8 mouse cellular contexts compared by ENCODE assay signal in genomic region chr4:44981974-44982287, GRCm38 (mm10). TPM values are rescaled to one million over a fixed set of nuclear protein-coding genes. Genes with fewer than 3 reads are reported as not detected.
DNase-seq lines count a peak whose midpoint lies in the region; ATAC-seq and TF ChIP-seq lines count a peak whose summit lies in the region.

No protein-coding gene starts in this region.

- no peak for ATAC-seq in hindbrain, embryonic 14.5 days (ENCODE audit: low FRiP score)
- ATAC-seq in liver, embryonic 15.5 days (ENCODE audit: insufficient read depth), result no peak

- no peak overlapping the region for H3K27ac ChIP-seq in ES-E14 (ENCODE audit: insufficient read depth, low read depth, low read length, poor library complexity, severe bottlenecking)
- 0 out of 2 replicates have a peak overlapping the region, but pooled peaks have one; percentile 47 for H3K27ac ChIP-seq in hindbrain, embryonic 14.5 days
- peak overlapping the region; percentile 84 for H3K27ac ChIP-seq in liver, embryonic 15.5 days (replicated peaks)

- no peaks in the 10 kb centered on the region for H3K27me3 ChIP-seq in hindbrain, embryonic 14.5 days (ENCODE audit: control insufficient read depth, insufficient read depth, low read length)
- H3K27me3 ChIP-seq in liver, embryonic 15.5 days, result no peaks in the 10 kb centered on the region

- H3K36me3 ChIP-seq in ES-E14 (ENCODE audit: control insufficient read depth, insufficient read depth, low read length, poor library complexity, severe bottlenecking), result peaks cover 18% of the 10 kb centered on the region
- H3K36me3 ChIP-seq in hindbrain, embryonic 14.5 days (replicated peaks; ENCODE audit: control insufficient read depth, insufficient read depth), result no peaks in the 10 kb centered on the region
- peaks cover 36% of the 10 kb centered on the region for H3K36me3 ChIP-seq in liver, embryonic 15.5 days (replicated peaks)

- H3K4me1 ChIP-seq in ES-E14 (ENCODE audit: control insufficient read depth in 2 of 2, insufficient read depth in 2 of 2, low read length in 2 of 2, poor library complexity in 1 of 2), result peaks cover 0 to 30% of the 10 kb centered on the region in 2 experiments; a peak in 2 of 4 replicates
- peaks cover 16% of the 10 kb centered on the region for H3K4me1 ChIP-seq in hindbrain, embryonic 14.5 days (replicated peaks; ENCODE audit: control insufficient read depth, insufficient read depth, low read length)
- peaks cover 60% of the 10 kb centered on the region for H3K4me1 ChIP-seq in liver, embryonic 15.5 days (replicated peaks)

- H3K4me3 ChIP-seq in ES-E14 (ENCODE audit: insufficient read depth in 1 of 2, low read depth in 1 of 2, low read length in 2 of 2, poor library complexity in 1 of 2, severe bottlenecking in 1 of 2), result peak overlapping the region; percentile 72 to 97
- peak overlapping the region; percentile 55 for H3K4me3 ChIP-seq in hindbrain, embryonic 14.5 days (replicated peaks; ENCODE audit: low read length)
- H3K4me3 ChIP-seq in liver, embryonic 15.5 days (replicated peaks), result peak overlapping the region; percentile 78

- WGBS in hindbrain, embryonic 14.5 days, result 25% methylated on average over 5 of the region's 5 CpGs
- WGBS in liver, embryonic 15.5 days (ENCODE audit: insufficient replicate concordance), result 29% methylated on average over 5 of the region's 5 CpGs

- peak; percentile 40 to 58 for DNase-seq in cerebellum, postnatal 10 days
- no peak for DNase-seq in cerebellum, adult 11 months
- DNase-seq in ES-E14 (ENCODE audit: low read depth, low spot score), result no peak
- no peak for DNase-seq in hindbrain, embryonic 14.5 days (ENCODE audit: low spot score)
- DNase-seq in urinary bladder, postnatal 25 days (ENCODE audit: low spot score), result no peak
- no peak for DNase-seq in natural killer cell, adult 2 months (ENCODE audit: low spot score in 2 of 2)
- no peak for DNase-seq in left cerebral cortex, postnatal 25 days (ENCODE audit: low spot score in 2 of 2)

- intact Hi-C loops in left cerebral cortex, postnatal 25 days (cut with DNase I), result no loop called here

- peak overlapping the region; percentile 69 for H3K9ac ChIP-seq in ES-E14 (ENCODE audit: insufficient read depth, low read depth, low read length, poor library complexity, severe bottlenecking)
- peak overlapping the region; percentile 80 for H3K9ac ChIP-seq in hindbrain, embryonic 14.5 days
- H3K9ac ChIP-seq in liver, embryonic 15.5 days, result peak overlapping the region; percentile 82

- H3K9me3 ChIP-seq in ES-E14 (ENCODE audit: control insufficient read depth, insufficient read depth, low read depth, low read length), result no peaks in the 10 kb centered on the region
- H3K9me3 ChIP-seq in hindbrain, embryonic 14.5 days (ENCODE audit: control insufficient read depth, low read length), result no peaks in the 10 kb centered on the region
- H3K9me3 ChIP-seq in liver, embryonic 15.5 days (replicated peaks), result no peaks in the 10 kb centered on the region

- H3K4me2 ChIP-seq in hindbrain, embryonic 14.5 days (replicated peaks), result peak overlapping the region; percentile 93
- peak overlapping the region; percentile 88 for H3K4me2 ChIP-seq in liver, embryonic 15.5 days

- in situ Hi-C loops in ES-E14 (cut with MboI; ENCODE audit: low sequenced_read_pairs in 2 of 2, unreplicated experiment in 2 of 2), result no loop called here

TF ChIP-seq in ES-E14, 5 proteins besides CTCF, POLR2A, EP300 and RAD21:
- TF ChIP-seq HCFC1 (IDR thresholded peaks at IDR 0.05; ENCODE audit: borderline replicate concordance, insufficient read depth, low read length) (no peak), ZC3H11A (IDR thresholded peaks at IDR 0.05; ENCODE audit: borderline replicate concordance, low read depth, low read length) (no peak), ZNF384 (IDR thresholded peaks at IDR 0.05; ENCODE audit: low read depth, low read length) (no peak), CHD2 (IDR thresholded peaks at IDR 0.05; ENCODE audit: low read depth, low read length) (no peak), MAFK (IDR thresholded peaks at IDR 0.05; ENCODE audit: insufficient read depth, low read depth, low read length) (no peak)

RNA-seq across cellular contexts. Expression of gene Grhpr, which starts 0.7 kb away (rescaled TPM):
- total RNA-seq in ES-E14 (2012; rRNA removed), result 38.2 and 41.5 TPM in 2 replicates
- polyA plus RNA-seq in hindbrain, embryonic 14.5 days (2014; fragmentation: Nextera tagmentation; extraction: Ambion mirVana), result 27.0 and 28.5 TPM in 2 replicates
- polyA plus RNA-seq in liver, embryonic 15.5 days (2015; fragmentation: Nextera tagmentation; extraction: Ambion mirVana), result 125 and 146 TPM in 2 replicates
- 10 to 100 TPM; 20.2 to 24.0 TPM for total RNA-seq in left cerebral cortex, postnatal 25 days (2021)

RNA-seq across cellular contexts. Expression of gene Zbtb5, which starts 30.3 kb away (rescaled TPM):
- 8.2 and 8.3 TPM in 2 replicates for total RNA-seq in ES-E14 (2012; rRNA removed)
- polyA plus RNA-seq in hindbrain, embryonic 14.5 days (2014; fragmentation: Nextera tagmentation; extraction: Ambion mirVana), result 45.7 and 48.7 TPM in 2 replicates
- polyA plus RNA-seq in liver, embryonic 15.5 days (2015; fragmentation: Nextera tagmentation; extraction: Ambion mirVana), result 5.8 and 5.9 TPM in 2 replicates
- 1 to 10 TPM; 8.2 to 9.5 TPM for total RNA-seq in left cerebral cortex, postnatal 25 days (2021)

RNA-seq across cellular contexts. Expression of gene Polr1e, which starts 36.5 kb away (rescaled TPM):
- total RNA-seq in ES-E14 (2012; rRNA removed), result 27.3 and 33.0 TPM in 2 replicates
- 32.0 and 37.2 TPM in 2 replicates for polyA plus RNA-seq in hindbrain, embryonic 14.5 days (2014; fragmentation: Nextera tagmentation; extraction: Ambion mirVana)
- polyA plus RNA-seq in liver, embryonic 15.5 days (2015; fragmentation: Nextera tagmentation; extraction: Ambion mirVana), result 14.7 and 15.6 TPM in 2 replicates
- total RNA-seq in left cerebral cortex, postnatal 25 days (2021), result 10 to 100 TPM in 1 of 2 experiments, 1 to 10 TPM in 1; 9.5 to 11.5 TPM

Comparison
In these comparisons a context has a peak if more than half of its experiments do, and no peak if none do; other contexts are left out.
1. DNase-seq: peak in cerebellum, postnatal 10 days (2 of 2); none in cerebellum, adult 11 months (single experiment), ES-E14 (single experiment), hindbrain, embryonic 14.5 days (single experiment), urinary bladder, postnatal 25 days (single experiment), natural killer cell, adult 2 months (0 of 2) and left cerebral cortex, postnatal 25 days (0 of 2).
2. Peak in every context shown above with its lines, with median percentiles within 50 percentile points of each other: H3K4me3 ChIP-seq and H3K9ac ChIP-seq.